Mouse (Mus musculus) layer of hippocampus, adult 9-10 months (tissue): ENCODE data around the gene Zdhhc19.

Source experiments
- DNase-seq: peaks from one replicate; pipeline ENCODE4 v3.0.0; 2022; ENCODE audit warnings: low spot score

Gene Zdhhc19

DNA sequence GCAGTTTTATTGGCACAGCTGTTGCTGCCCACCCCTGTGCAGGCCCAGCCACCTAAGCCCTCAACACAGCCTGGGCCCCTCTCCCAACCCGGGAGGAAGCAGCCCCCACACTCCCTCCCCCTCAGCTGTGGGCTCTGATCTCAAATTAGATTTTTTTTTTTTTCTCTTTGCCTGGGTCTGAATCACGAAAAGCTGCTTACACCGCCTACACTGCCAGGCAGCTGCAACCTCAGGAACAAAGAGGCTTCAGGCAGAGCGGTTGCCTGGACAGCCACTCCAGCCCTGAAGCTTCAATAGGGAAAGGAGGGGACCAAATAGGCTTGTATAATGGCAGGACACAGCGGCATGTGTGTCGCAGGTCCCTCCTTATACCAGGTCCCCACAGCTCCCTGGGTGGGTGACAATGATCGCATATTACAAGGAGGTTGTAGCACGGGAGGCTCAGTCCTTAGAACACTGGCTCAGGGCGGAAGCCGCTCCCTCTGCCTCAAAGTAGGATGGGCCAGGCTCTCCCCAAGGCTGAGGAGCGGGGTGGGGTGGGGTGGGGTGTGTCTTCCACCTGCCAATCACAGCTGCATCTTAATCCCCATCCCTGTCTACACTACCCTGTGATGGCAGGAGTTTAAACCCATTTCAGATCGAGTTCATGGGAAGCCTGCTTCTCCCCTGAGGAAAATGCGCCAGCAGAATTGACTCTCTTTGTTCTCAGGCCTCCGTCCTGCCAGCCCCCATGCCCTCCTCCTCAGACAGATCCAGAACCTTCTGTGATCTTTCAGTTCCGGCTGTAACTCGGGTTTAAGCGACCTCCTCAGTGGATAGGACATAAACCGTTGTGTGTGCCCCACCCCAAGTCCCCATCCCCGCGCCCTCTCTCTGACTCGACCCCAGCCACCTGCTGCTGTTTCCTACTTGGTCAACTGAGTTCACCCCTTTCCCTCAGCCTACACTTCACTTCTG is 20.2 kb downstream of the Zdhhc19 start:
- peak; percentile 50 for DNase-seq

DNA sequence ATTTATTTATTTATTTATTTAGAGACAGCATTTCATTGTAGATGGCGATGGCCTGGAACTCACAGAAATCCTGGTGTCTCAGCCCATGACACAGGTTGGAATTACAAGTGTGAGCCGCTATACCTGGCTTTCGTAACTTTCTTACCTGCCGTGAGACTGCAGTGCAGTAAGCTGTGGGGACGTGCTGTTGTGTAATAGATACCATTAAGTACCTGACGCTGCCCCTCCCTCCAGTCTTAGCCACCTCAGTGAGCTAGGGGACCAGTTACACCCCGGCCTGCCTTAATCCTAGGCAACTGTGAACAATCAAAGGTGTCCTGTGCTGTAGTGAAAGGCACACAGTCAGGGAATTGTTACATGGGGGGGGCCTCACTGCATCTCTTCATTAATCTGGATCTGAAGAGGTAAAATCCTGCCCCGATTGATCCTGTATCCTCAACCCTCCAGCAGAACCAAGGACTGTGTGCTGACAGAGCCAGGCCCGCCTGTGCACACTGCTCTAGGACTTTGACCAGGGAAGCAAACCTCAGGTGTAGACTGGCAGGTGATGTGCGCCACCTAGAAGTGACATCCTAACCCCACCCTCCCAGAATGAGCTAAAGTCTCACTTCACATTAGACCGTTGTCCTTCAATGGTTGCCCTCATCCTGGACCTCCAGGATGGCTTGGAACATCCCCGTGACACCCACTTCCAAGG is 21.9 kb downstream of the Zdhhc19 start:
- DNase-seq = no peak

DNA sequence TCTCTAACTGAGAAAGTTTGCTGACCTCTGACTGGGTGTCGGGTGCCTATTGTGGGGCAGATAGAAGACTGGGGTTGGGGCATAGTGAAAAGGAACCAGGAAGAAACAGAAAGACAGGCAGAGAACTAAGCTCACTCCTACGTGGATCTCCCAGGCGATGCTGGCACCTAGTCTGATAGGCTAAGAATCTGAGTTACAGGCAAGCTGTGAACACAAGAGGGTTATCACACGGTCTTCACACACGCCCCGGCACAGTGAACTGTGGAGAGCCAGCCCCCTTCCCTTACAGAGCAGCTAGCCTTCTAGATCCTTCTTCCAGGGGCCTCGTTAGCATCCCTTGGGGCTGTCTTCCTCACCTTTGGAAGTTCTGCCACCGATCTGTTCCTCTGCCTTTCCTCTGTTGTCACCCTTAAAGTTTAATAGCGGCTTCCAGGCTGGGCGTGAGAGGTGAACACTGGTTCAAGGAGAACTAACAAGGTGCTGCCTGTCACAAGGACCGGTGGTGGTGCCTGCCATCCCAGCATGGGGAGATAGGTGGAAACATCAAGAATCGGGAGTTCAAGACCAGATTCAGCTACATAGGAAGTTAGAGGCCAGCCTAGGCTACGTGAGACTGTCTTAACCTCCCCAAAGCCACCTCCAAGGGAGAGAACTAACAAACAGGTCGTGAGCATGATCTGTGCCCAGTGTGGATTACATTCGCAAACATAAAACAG is 23.7 kb downstream of the Zdhhc19 start:
- no peak for DNase-seq

DNA sequence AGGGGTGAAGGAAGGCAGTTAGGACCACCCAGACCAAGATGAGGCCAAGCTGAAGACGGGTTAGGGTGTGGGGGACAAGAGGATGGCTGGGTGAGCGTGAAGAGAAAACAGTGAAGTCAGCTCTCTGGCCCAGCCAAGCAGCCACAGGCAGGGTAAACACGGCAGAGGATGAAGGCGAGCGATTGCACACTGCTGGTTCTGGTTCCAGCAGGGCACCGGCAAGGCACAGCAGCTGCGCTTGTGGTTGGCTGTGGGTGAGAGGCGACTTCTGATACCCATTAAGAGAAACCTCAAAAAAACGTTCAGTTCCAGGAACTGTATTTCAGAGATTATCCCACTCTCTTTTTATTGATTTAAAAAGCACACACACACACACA is 24.3 kb downstream of the Zdhhc19 start:
- no peak for DNase-seq

DNA sequence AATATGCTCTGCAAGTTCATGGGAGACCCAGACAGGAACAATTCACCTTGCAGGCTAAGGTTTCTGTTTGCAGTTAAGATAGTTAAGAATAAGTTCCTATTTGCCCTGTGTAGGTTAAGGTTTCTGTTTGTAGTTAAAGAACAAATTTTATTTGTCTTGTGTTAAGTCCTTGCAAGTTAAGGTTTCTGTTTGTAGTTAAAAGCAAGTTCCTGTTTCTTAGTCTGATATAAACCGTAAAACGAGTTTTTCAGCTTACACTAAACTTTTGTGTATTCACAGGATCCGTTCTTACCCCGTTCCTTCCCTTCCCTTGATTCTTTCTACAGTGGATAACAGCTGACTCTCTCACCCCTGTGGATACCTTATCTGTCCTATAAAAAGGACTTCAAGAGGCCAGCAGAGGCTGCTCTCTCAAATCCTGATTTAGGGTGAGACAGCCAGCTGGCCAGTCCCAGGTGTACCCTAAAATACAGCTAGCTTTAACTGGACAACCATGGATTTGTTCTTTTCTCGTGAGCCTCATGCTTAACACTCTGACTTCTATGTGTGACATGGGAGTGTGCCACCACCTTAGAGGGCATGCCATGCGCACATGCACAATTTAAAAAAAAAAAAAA is 26.6 kb downstream of the Zdhhc19 start:
- DNase-seq = no peak

DNA sequence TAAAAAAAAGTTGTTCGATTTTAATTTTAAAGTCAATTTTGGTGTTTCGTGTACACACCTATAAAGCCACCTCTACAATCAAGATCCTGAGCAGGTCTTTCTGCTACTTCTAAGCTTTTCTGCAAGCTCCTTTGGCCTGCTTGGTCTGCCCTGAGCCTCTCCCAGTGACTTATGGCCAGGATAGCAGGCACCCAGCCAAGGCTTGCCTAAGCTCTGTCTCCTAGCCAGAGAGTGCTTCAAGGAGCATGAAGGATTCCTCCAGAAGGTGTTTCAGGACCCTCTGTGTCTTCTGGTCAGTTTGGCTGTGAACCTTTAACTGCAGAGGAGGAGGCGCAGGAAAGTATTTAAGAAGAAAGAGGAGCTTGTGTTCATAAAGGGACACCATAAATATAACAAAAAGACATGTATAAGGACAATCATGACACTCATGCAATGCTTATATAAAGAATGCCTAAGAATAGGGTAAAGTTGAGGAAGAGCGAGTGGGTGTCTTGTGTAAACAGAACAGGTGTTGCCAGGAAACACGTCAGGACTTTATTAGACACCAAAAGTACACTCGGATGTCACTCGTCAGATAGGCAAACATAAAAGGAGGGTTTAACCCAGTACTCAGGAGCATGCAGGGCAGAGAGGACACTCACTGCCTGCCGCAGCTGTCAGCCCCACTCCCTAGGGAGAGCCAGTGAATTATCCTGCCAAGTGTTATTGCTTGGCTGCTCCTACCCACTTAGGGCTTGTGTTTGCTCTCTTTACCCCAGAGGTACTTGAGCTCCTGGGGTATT is 27.6 kb downstream of the Zdhhc19 start:
- no peak for DNase-seq

DNA sequence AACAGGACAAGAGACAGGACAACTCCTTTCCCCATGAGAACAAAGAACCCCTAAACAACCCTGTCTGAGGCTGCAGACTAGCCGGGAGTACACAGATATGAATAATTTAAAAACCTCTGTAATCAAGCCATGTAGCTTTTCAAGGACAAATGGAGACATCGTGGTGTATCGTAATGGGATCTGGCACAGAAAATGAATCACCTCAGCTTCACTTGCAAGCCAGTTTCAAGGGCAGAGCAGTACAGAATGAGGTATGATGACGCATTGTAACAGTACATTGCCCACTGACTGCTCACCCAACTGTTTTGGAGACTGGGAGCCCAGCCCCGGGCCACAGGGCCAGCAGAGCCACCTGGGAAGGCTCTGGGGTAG is 28.2 kb downstream of the Zdhhc19 start:
- DNase-seq = no peak

DNA sequence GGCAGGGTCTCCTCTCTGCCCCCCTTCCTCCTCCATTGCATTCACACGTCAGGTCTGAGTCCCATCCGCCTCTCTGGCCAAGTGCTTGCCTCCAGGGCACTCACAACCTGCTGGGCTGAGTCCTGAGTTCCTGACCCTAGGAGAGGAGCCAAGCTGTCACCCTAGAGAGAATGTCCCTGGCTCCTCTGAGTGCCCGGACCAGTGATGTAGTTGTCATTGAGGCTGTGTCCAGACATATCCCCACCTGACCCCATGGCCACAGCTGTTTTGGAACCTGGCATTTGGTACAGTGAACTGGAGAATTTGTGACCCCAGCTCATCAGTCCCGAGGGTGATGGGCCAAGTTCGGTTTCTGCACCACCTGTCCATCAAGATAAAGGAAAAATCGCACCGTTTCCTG is 30.8 kb downstream of the Zdhhc19 start:
- no peak for DNase-seq

DNA sequence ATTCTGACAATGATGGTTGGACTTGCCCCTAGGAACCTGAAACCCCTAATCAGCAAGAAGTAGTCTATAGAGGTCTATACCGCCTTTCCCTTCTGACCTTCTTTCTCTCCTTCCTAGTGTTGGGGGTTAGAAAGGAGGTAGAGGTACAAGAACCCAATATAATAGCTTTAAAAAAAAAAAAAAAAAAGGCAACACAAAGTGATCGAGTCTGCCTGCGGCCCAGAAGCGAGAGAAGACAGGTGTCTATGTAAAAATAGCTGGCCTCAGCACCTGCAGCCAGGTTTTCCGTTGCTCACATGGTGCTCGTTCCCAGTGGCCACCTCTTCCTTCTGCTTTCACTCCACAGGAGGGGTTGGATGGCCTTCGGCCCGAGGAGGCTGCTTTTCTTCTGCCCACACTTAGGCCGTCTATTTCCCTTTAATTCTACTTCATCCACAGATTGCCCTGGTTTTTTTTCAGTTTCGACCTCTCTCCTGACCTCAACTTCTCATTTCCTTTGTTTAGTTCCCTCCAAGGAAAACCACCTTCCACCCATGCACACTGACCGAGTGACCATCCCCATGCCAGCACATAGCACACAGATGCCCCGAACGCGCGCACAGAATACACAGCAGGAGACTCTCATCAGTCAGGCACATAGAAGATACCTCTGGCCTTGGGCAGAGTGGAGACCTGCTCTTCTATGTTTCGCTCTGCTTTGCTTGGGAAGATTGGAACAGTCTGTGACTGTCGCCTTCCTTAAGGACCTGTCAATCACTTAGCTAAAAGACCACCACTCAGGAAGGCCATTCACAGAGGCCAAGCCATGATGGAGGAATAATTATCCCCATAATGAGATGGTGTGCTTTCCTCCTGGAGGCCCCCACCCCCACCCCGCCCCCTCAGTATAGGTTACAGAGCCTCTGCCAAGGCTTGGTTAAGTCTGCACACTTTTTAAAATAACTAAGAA is 37.1 kb downstream of the Zdhhc19 start:
- no peak for DNase-seq

DNA sequence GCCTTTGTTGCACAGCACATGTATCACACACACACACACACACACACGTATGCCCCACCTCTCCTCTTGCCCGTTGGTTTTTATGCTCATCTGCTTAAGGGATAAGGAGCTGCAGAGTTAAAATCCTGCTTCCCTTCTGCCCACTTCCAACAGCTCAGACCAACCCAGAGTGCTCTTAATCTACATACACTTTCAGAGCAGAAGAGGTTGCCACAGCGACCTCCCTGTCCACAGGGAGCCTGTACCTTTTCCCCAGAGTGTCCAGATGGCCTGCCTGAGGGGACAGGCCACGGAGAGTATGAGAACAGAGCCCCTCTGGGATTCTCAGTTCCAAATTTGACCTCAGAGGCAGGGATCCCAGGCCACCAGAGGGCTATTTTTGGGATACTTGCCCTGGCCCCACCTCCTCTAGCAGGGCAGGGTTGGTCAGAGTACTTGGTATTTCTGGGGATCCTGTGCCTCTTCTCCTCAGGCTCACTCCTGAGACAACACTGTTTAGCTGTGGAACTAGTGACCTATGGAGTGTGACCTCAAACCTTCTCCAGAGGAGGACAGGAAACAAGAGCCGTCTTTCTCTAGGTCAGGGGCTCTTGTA is 39.2 kb downstream of the Zdhhc19 start:
- no peak for DNase-seq

DNA sequence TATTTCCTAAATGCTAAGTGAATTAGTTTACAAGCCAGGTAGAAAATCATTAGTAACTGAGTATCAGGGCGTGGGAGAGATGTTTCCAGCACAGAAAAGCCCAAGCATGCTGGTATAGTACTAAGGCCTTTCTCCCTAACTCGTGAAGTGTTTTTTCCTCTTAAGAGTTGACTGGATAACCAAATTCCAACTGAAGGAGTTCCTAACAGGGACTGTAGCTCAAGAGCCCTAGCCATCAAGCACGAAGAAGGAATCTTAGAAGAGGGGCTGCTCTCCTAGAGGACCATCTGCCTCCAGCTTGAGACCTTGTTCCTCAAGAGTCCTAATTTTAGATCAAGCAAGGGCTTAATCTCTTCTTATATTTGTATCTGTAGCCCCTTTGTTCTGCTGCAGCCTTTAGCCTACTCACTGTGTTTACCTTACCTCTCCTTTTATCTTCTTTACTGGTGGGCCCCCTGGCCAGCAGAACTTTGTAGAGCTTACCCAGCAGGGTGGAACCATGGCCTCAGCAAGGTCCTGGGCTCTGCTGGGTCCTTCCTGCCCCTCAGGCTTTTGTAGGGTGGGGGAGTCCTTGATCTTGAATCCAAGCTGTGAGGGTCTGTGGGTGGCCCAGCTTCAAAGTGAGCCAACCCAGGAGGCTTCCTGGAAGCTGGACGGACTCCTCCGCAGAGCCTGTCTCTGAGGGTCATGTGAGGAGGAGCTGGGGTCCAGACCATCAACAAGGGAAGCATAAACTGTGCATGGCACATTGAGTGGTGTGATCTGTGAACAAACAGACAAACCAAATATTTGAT is 42.0 kb downstream of the Zdhhc19 start:
- DNase-seq = no peak

DNA sequence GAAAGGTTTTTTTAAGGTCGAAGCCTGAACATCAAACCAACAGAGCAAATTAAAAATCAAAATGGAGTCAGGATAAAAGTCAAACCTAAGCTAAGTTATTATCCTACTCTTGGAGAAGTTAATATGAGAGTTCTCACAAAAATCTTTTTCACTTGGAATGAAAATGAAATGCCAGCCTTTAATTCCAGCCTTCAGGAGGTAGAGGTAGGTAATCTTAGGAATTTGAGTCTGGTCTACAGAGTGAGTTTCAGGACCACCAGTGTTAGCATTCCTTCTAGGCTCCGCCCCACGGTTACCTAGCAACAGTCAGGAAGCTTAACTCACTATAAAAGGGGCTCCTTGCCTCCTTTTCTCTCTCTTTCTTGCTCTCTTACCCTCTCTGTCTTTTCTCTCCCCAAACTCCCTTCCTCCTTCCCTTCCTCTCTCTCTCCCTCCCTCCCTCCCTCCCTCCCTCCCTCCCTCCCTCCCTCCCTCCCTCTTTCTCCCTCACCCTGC is 42.7 kb downstream of the Zdhhc19 start:
- DNase-seq = no peak

DNA sequence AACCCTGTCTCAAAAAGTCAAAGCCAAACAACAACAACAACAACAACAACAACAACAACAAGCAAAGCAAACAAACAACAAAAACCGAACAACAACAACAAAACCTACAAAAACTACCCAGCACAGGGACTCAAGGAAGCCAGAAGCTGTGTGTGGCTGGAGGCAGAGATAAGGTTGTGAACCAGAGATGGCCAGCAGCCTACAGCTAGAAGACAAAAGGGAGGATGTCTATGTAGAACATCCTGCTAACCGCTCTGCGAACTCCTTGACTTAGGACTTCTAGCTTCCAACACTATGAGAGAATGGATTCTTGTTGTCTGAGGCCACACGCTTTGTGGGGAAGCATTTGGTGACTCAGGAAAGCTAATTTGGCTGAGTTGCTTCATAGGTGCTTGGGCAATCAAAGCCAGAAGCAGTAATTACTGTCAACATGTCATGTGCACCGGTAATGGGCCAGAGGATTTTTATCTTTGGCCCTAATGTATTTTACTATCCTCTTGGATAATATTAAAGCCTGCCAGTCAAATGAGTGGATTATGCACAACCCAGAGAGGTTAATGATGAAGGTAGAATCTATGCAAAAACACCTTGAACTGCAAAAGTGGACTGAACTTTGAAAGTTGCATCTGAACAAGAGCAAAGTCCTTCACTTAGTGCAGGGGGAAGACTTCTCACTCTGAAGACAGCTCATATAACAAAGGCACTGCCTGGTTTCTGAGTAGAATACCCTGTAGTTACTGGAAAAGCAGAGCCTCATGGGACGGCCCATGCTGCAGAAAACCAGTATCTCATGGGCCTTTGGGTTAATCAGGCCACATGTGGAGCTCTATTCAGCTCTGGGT is 45.5 kb downstream of the Zdhhc19 start:
- DNase-seq = no peak

DNA sequence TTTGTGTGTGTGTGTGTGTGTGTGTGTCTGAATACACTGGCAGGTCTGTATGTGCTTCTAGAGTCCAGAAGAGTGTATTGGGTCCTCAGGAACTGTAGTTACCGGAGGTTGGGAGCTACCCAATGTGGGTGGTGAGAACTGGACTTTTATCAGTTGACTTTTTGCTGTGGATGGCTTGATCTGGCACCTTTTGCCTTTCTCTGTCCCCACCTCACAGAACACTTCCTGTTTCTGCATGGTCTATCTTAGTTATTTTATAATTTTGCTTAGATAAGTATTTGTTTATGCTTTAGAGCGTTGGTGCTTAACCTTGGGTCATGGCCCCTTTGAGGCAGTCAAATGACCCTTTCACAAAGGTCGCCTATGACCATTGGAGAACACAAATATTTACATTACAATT is 47.4 kb downstream of the Zdhhc19 start:
- DNase-seq = no peak

DNA sequence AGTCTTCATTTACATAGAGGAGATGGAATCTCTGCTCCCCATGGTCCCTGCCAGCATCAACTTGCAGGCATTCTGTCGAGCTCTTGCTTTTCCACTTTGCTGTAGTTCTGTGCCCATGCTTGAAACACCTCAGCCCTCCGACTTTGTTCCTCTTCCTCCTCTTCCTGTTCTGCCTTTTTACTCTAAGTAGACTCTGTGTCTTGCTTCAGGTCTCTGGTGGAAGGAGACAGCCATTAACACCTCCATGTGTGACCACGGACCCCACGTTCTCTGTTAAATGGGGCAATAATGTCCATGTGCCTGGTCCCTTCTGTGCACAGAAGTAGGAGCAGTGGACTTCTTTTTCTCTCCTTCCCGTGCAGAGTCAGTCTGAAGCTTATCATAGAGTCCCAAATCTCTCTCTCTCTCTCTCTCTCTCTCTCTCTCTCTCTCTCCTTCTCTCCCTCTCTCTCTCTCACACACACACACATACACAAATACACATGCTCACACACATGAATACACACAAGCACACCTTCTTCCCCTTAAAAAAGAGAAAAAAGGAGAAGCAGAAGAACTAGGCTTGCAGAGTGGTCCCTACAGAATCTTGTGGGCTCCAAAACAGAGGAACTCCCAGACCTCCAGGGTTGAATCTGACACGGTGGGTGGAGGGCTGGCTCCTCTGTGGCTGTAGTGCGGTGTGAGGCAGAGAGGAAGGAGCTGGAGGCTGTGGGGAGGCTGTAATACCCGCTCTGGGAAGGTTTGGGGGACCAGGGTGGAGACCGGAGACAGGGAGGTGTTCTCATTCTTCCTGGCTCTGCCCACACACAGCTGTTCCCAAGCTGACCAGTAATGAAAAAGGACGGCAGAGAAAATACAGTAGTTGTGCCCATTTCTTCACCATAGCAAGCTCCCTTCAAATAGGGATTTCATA is 51.3 kb downstream of the Zdhhc19 start:
- DNase-seq = no peak

DNA sequence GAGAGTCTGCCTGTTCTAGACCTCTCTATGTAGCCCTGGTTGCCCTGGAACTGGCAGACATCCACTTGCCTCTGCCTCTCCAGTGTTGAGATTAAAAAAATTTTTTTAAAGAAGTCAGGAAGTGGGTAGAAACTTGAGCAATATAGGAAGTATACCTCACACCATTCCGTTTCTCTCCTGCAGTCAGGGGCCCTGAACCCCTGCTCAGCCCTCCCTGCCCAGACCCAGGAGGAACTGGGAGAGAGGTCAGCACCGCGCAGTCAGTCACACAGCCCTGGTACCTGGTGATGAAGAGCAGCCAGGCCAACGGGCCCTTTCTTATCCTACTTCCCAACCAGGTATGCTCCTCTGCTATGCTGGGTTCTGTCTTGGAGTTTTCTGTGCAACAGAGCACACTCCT is 54.0 kb downstream of the Zdhhc19 start:
- no peak for DNase-seq

DNA sequence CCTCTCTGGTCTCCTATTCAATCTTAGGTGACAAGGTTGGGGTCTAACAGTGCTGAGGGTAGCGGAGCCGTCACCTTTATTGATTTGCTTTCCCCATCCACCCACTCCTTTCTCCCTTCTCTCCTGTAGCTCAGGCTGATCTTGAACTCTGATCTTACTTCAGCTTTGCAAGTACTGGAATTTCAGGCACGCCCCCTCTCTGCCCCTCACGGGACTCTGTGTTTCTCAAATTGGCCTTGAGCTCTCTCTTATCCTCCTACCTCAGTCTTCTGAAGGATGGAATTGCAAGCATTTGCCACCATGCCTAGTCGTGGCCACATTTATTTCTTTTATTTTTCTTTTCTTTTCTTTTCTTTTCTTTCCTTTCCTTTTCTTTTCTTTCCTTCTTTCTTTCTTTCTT is 54.4 kb downstream of the Zdhhc19 start:
- no peak for DNase-seq
